Mouse (Mus musculus): ENCODE data around the gene Rnf150. TPM values are rescaled to one million over a fixed set of nuclear protein-coding genes. Genes with fewer than 3 reads are reported as not detected.

Rnf150 gene
- polyA plus RNA-seq, 1 experiment from 2014 or later = 1.5 TPM

GRCm38 (mm10) chr8:82943223-82944006, 80.3 kb downstream of the Rnf150 start:
- ATAC-seq (replicated peaks; ENCODE audit: low FRiP score) (no peak), DNase-seq (ENCODE audit: low spot score) (no peak)
- 41% methylated on average over 6 of the region's 6 CpGs for WGBS
- no peak overlapping the region for H3K4me3 ChIP-seq (ENCODE audit: low read depth, low read length)
- H3K4me2 ChIP-seq (ENCODE audit: low read depth, low read length, severe bottlenecking) = no peak overlapping the region
- H3K27ac ChIP-seq (ENCODE audit: low read depth, low read length) = no peak overlapping the region
- no peaks in the 10 kb centered on the region for H3K27me3 ChIP-seq (ENCODE audit: control insufficient read depth, insufficient read depth, low read length)
- no peak overlapping the region for H3K9ac ChIP-seq (ENCODE audit: low read length)
- H3K9me3 ChIP-seq (ENCODE audit: control insufficient read depth, low read length) = no peaks in the 10 kb centered on the region
- H3K36me3 ChIP-seq (ENCODE audit: control insufficient read depth, insufficient read depth, low read length) = no peaks in the 10 kb centered on the region
- H3K4me1 ChIP-seq (replicated peaks; ENCODE audit: control insufficient read depth, insufficient read depth, low read length) = no peaks in the 10 kb centered on the region

DNA sequence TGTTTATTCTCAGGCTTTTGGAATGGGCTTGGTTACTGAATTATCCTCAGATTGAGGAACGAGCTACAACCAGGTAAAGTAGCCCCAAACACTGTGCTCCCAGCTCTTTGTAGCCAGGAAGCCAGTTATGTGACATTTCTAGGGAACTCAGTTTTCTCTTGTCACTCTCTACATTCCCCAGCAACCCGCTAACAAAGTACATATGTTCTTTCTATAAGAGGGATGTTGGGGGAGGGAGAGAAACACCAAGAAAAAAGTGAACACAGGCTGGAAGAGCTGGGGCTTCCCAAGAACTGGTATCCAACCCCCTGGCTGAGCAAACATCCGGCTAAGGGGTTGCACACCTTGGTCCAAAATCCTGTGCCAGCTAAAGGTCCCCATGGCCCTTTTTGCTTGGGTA, 82.7 kb downstream of the Rnf150 start:
- Histone ChIP-seq H3K9me3 (ENCODE audit: control insufficient read depth, low read length) (no peaks in the 10 kb centered on the region), H3K36me3 (ENCODE audit: control insufficient read depth, insufficient read depth, low read length) (no peaks in the 10 kb centered on the region), H3K27me3 (ENCODE audit: control insufficient read depth, insufficient read depth, low read length) (no peaks in the 10 kb centered on the region), H3K4me2 (ENCODE audit: low read depth, low read length, severe bottlenecking) (no peak overlapping the region), H3K9ac (ENCODE audit: low read length) (no peak overlapping the region), H3K4me1 (replicated peaks; ENCODE audit: control insufficient read depth, insufficient read depth, low read length) (no peaks in the 10 kb centered on the region), H3K4me3 (ENCODE audit: low read depth, low read length) (no peak overlapping the region), H3K27ac (ENCODE audit: low read depth, low read length) (no peak overlapping the region)
- WGBS = 79% methylated on average over 3 of the region's 3 CpGs
- ATAC-seq (replicated peaks; ENCODE audit: low FRiP score) (no peak), DNase-seq (ENCODE audit: low spot score) (no peak)

DNA sequence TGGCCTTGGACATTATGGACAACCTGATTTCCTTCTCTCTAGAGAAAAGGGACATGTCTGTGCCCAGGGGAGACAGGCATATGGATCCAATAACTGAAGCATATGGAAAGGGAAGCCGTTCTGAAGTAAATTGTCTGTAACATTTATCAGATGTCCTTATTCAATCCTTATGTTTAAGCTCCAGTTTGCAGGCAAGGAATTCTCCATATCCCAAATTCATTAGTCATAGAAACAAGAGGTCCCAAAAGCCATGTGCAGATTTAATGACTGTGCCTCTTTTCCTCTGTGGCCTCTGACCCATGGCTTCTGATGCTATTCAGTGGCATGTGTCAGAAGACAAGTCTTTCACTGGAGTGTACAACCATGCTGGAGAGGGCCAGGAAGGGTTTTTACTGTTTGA, 83.5 kb downstream of the Rnf150 start:
- Histone ChIP-seq H3K27me3 (ENCODE audit: control insufficient read depth, insufficient read depth, low read length) (no peaks in the 10 kb centered on the region), H3K4me2 (ENCODE audit: low read depth, low read length, severe bottlenecking) (no peak overlapping the region), H3K9ac (ENCODE audit: low read length) (no peak overlapping the region), H3K27ac (ENCODE audit: low read depth, low read length) (no peak overlapping the region), H3K4me3 (ENCODE audit: low read depth, low read length) (no peak overlapping the region), H3K9me3 (ENCODE audit: control insufficient read depth, low read length) (no peaks in the 10 kb centered on the region), H3K4me1 (replicated peaks; ENCODE audit: control insufficient read depth, insufficient read depth, low read length) (no peaks in the 10 kb centered on the region), H3K36me3 (ENCODE audit: control insufficient read depth, insufficient read depth, low read length) (no peaks in the 10 kb centered on the region)
- DNase-seq (ENCODE audit: low spot score) = no peak
- WGBS = 81% methylated on average over 1 of the region's 1 CpGs
- ATAC-seq (replicated peaks; ENCODE audit: low FRiP score) = no peak

DNA sequence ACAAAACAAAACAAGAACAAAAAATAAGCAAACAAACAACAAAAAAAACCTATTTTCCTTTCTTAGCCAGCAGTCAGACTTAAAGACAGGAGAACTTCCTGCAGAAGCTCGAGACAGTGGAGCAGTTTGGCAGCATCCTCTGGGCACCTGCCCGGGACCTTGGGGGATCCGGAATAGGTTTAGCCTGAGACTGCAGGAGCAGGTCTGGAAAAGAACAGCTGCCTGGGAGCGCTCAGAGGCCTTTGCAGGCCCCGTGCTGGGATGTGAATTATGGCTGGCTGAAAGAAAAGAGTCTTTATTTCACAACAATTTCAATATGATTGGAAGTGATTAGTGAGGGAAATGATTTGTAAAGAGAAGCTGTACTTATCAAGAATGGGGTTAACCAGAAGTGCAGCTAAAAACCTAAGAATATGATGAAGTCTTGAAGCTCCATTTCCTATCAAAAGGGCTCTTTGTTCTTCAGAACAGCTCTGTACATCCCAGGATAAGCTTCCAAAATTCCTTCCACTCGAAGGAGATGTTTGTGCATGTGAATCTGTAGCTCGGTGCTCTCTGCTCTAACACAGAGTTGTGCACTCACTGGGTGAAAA, 92.1 kb downstream of the Rnf150 start:
- Histone ChIP-seq H3K4me3 (ENCODE audit: low read depth, low read length) (no peak overlapping the region), H3K4me2 (ENCODE audit: low read depth, low read length, severe bottlenecking) (no peak overlapping the region), H3K36me3 (ENCODE audit: control insufficient read depth, insufficient read depth, low read length) (no peaks in the 10 kb centered on the region), H3K27ac (ENCODE audit: low read depth, low read length) (no peak overlapping the region), H3K27me3 (ENCODE audit: control insufficient read depth, insufficient read depth, low read length) (no peaks in the 10 kb centered on the region), H3K4me1 (replicated peaks; ENCODE audit: control insufficient read depth, insufficient read depth, low read length) (no peaks in the 10 kb centered on the region), H3K9ac (ENCODE audit: low read length) (no peak overlapping the region), H3K9me3 (ENCODE audit: control insufficient read depth, low read length) (no peaks in the 10 kb centered on the region)
- DNase-seq (ENCODE audit: low spot score) (no peak), ATAC-seq (replicated peaks; ENCODE audit: low FRiP score) (no peak)
- WGBS = 53% methylated on average over 7 of the region's 7 CpGs

GRCm38 (mm10) chr8:82959491-82959890, 96.3 kb downstream of the Rnf150 start:
- no peak overlapping the region for H3K4me2 ChIP-seq (ENCODE audit: low read depth, low read length, severe bottlenecking)
- no peak overlapping the region for H3K27ac ChIP-seq (ENCODE audit: low read depth, low read length)
- H3K4me1 ChIP-seq (replicated peaks; ENCODE audit: control insufficient read depth, insufficient read depth, low read length) = no peaks in the 10 kb centered on the region
- 86% methylated on average over 3 of the region's 3 CpGs for WGBS
- no peaks in the 10 kb centered on the region for H3K27me3 ChIP-seq (ENCODE audit: control insufficient read depth, insufficient read depth, low read length)
- no peak for DNase-seq (ENCODE audit: low spot score)
- no peak overlapping the region for H3K4me3 ChIP-seq (ENCODE audit: low read depth, low read length)
- no peaks in the 10 kb centered on the region for H3K9me3 ChIP-seq (ENCODE audit: control insufficient read depth, low read length)
- no peak overlapping the region for H3K9ac ChIP-seq (ENCODE audit: low read length)
- no peak for ATAC-seq (replicated peaks; ENCODE audit: low FRiP score)
- H3K36me3 ChIP-seq (ENCODE audit: control insufficient read depth, insufficient read depth, low read length) = no peaks in the 10 kb centered on the region

DNA sequence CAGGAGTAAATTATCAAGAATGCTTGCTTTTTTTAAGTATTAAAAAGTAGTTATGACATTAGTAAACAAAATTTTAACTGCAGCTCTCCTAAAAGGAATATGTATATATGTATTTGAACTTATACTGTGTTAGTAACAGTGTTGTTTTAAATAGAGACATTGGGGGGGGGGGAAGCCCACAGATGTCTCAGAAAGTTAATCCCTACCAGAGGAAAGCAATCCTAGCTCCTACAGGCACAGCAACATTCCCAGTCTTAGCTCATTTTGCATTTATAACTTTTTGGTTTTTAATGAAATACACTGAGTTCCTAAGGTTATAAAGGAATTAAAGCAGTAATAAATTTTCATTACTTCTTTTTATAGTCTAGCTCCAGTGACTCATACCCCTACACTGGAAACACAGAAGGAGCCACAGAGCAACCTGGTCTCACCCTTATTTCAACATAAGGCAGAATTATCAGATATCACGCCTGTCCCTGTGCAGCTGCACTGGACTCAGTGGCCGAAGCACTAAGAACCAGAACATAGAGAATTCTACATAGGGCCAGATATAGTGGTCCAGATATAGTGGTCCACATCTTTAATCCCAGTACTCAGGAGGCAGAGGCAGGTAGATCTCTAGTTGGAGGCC, 96.9 kb downstream of the Rnf150 start:
- Histone ChIP-seq H3K9me3 (ENCODE audit: control insufficient read depth, low read length) (no peaks in the 10 kb centered on the region), H3K36me3 (ENCODE audit: control insufficient read depth, insufficient read depth, low read length) (no peaks in the 10 kb centered on the region), H3K4me3 (ENCODE audit: low read depth, low read length) (no peak overlapping the region), H3K4me1 (replicated peaks; ENCODE audit: control insufficient read depth, insufficient read depth, low read length) (no peaks in the 10 kb centered on the region), H3K4me2 (ENCODE audit: low read depth, low read length, severe bottlenecking) (no peak overlapping the region), H3K27ac (ENCODE audit: low read depth, low read length) (no peak overlapping the region), H3K27me3 (ENCODE audit: control insufficient read depth, insufficient read depth, low read length) (no peaks in the 10 kb centered on the region), H3K9ac (ENCODE audit: low read length) (no peak overlapping the region)
- DNase-seq (ENCODE audit: low spot score) (no peak), ATAC-seq (replicated peaks; ENCODE audit: low FRiP score) (no peak)
- WGBS = 88% methylated on average over 2 of the region's 2 CpGs

- Histone ChIP-seq H3K9me3 (ENCODE audit: control insufficient read depth, low read length) (no peaks in the 10 kb centered on the region), H3K9ac (ENCODE audit: low read length) (no peak overlapping the region), H3K4me3 (ENCODE audit: low read depth, low read length) (no peak overlapping the region), H3K4me1 (replicated peaks; ENCODE audit: control insufficient read depth, insufficient read depth, low read length) (no peaks in the 10 kb centered on the region), H3K36me3 (ENCODE audit: control insufficient read depth, insufficient read depth, low read length) (no peaks in the 10 kb centered on the region), H3K27ac (ENCODE audit: low read depth, low read length) (no peak overlapping the region), H3K4me2 (ENCODE audit: low read depth, low read length, severe bottlenecking) (no peak overlapping the region), H3K27me3 (ENCODE audit: control insufficient read depth, insufficient read depth, low read length) (no peaks in the 10 kb centered on the region)
- DNase-seq (ENCODE audit: low spot score) (no peak), ATAC-seq (replicated peaks; ENCODE audit: low FRiP score) (no peak)
- WGBS = 81% methylated on average over 2 of the region's 2 CpGs
Observed at GRCm38 (mm10) chr8:82964537-82964936, 101.4 kb downstream of the Rnf150 start.

DNA sequence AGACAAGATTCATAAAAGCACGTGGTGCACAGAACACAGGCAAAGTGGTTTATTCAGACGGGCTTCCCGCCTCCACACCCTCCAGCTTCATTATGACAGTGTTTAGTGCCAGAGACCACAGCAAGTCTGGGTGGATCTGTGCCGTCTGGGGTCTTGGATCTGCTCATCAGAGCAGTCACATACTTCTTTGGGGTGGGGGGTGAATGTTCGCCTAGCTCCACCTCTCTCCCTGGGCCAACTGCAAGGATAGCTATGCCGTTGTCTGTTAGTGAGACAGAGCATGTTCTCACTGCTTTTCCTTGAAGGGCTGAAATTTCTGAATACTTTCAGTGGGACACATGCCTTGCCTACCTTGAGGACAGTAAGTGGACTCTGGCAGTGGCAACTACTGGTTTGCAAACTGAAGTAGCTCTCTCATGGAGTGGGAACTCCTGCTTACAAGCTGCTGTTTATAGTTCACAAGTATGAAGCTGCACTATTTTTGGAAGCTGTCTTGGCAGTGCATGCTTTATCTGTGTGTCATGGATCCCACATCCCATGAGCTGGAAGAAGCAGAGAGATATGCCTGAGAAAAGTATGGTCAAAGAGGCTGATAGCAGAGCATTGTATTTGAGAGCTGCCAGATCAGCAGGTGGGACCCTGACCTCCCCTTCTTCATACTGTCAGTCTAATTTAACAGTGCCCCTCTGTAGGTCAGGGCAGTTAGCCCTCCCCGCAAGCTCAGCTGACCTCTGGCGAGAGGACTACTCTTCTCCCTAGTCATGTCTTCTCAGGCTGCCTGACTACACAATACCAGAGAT, 104.9 kb downstream of the Rnf150 start:
- H3K36me3 ChIP-seq (ENCODE audit: control insufficient read depth, insufficient read depth, low read length) = no peaks in the 10 kb centered on the region
- no peak overlapping the region for H3K4me3 ChIP-seq (ENCODE audit: low read depth, low read length)
- H3K27ac ChIP-seq (ENCODE audit: low read depth, low read length) = no peak overlapping the region
- no peaks in the 10 kb centered on the region for H3K27me3 ChIP-seq (ENCODE audit: control insufficient read depth, insufficient read depth, low read length)
- DNase-seq (ENCODE audit: low spot score) (no peak), ATAC-seq (replicated peaks; ENCODE audit: low FRiP score) (no peak)
- no peaks in the 10 kb centered on the region for H3K4me1 ChIP-seq (replicated peaks; ENCODE audit: control insufficient read depth, insufficient read depth, low read length)
- 74% methylated on average over 8 of the region's 8 CpGs for WGBS
- H3K9ac ChIP-seq (ENCODE audit: low read length) = no peak overlapping the region
- no peaks in the 10 kb centered on the region for H3K9me3 ChIP-seq (ENCODE audit: control insufficient read depth, low read length)
- H3K4me2 ChIP-seq (ENCODE audit: low read depth, low read length, severe bottlenecking) = no peak overlapping the region

Data from forebrain, embryonic 11.5 days (tissue).